Mouse (Mus musculus) right cerebral cortex, postnatal 36 days (tissue): ENCODE data around the gene Iqsec1.

ENCODE experiments used
- DNase-seq, 2 experiments: peaks; one replicate each; pipeline ENCODE4 v3.0.0; 2022; ENCODE audit warnings: low spot score in 2 of 2, mixed read lengths in 1 of 2

Gene Iqsec1

DNA sequence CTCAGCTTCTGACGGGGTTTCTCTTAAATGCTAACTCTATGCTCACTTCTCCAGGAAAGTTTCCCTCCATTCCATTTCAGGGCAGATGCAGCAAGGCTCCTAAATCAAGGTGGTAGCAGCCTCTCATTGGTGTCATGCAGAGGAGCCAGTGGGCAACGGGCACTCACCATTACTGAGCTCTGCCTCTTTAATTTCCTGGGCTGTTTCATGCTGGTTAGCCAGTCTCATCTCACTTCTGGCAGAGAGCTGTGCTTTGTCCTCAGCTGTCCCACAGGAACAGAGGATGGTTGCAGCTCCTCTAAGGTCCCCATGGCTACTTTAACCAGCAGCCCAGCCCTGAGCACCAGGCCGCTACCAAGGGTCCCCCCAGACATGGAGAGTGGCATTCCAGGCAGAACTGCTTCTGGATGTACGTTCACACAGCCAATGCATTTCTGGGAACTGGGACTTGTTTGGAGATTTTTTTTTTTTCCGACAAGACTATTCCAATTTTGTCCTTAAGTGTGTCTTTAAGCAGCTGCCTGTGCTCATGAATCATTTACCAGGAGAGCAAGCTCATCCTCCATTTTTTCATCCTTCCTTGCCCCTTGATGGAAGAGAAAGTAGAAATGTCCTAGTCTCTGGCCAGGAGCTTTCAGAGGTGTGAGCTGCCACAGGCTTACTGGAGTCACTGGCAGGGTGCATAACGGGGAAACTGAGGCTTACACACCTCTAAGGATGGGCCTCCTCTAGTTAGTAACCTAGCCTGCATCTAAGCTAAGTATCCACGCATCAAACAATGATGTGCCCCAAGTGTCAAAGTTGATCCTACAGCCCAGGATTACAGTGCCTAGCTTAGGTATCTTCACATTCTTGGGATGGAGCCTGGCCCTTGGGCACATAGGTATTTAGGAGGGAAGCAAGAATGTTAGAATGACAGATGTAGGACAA, 98.9 kb downstream of the Iqsec1 start:
- DNase-seq = no peak

DNA sequence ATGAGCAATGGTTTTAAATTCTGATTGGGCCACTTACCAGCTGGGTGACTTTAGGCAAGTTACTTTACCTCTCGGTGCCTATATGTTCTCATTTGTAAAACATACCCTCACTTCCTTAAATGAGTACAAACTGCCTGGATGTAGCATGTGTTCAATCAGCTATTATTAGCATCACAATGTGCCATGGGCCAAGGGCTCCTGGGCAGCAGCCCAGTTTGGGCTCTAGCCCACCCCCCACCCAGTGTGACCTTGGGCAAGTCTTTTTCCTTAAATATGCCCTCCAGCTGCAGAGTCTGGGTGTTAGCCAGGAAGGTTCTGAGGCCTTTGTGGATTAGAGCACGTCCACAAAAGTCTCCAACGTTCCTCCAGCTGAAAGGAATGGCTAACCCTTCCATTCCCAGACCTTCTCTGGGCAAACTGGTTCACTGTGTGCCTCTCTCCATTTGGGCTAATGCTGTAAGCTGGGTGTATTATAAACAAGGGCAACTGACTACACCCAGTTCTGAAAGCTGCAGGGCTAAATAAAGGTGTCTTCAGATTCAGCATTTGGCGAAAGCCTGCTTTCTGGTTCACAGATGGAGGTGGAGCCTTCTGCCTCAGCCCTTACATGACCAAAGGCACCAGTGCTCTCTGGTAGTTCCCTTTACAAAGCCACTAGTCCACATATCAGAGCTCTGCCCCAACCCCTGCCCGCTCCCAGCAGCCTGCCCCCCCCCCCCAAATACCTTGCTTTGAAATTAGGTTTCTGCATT, 101.3 kb downstream of the Iqsec1 start:
- peak in 1 of 2 experiments; percentile 38 for DNase-seq

DNA sequence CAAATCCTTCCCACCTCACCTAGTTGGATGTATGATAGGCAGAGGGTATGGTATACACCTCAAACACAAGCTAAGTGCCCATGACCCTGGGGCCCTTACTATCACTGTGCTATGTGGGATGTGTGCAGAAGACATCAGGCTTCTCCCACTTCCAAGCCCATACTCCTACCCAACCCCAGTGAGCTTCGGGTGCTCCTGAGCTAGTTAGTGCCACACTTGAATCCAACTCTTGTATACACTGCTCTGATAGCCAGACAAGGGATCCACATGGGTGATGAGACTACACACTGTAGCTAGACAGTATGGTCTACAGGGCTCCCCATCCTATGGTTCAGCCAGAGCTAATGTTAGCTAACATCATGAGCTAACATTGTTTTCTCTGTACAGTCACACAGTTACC, 102.9 kb downstream of the Iqsec1 start:
- no peak for DNase-seq

DNA sequence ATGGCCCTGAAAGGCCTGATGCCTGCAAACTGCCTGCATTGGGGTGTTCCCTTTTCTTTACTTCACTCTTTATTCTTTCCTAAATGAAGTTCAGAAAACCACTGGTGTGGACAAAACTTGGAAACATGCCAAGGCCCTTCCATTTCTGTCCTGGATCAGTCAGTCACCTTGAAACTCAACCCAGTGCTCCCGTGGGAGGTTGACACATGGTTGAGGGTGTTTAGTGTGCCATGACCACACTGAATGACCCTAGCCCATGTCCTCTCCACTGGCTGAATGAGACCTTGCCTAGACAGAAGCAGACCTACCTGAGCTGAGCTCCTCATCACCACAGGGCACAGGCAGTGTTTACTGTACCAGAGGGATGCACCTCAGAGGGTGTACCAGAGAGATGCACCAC, 103.9 kb downstream of the Iqsec1 start:
- DNase-seq = no peak

DNA sequence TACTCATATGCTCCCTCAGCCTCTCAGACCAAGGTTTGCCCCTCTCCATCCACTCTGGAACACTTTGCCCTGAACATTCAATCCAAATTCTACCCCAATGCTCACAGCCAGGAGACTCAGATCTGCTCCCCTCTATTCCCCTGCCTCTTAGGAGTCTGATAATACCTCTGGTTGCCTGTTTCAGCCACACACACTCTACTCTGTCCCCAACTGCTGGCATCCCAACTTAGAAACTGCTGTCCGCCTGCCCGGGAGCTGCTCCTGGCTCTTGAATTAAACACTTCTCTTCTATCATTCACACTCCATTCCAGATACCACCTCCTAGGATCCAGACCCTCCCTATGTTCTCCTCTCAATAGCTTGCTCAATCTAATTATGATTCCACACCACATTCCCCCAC, 107.5 kb downstream of the Iqsec1 start:
- no peak for DNase-seq

DNA sequence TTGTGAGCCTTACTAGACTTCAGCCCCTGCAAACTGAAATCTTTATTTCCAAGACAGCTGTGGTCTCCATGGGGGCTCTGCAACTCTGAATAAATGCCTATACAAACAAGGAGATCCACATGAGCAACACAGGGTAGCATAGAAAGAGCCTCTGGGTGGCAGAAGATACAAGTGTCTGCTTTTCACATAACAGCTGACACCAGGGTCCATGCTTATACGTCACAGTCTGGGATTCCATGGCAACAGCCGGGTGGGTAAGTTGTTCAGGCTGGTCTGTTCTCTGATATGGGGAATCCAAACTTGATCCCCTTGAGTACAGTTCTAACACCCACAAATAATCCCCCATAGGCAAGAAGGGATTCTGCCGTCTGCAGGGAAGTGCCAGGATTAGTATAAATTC, 108.1 kb downstream of the Iqsec1 start:
- peak in 1 of 2 experiments; percentile 24 for DNase-seq

DNA sequence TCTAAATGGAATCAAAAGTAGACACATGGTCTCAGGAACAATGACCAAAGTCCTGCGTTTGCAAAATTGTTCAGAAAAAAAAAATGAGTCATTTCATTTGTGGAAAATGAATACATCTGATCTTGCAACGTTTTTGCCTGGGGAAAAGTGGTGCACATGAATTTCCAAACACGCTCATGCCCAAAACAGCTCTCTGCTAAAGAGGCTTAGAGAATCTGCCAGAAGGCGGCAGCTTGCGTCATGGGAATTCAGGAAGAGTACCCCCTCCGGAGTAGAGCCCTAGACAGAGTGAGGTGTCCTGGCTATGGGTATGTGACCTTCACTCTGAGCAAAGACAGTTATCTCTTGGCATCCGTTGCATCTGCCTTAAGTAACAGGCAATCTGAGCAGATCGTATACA, 116.9 kb downstream of the Iqsec1 start:
- DNase-seq = peak; percentile 43 to 75

DNA sequence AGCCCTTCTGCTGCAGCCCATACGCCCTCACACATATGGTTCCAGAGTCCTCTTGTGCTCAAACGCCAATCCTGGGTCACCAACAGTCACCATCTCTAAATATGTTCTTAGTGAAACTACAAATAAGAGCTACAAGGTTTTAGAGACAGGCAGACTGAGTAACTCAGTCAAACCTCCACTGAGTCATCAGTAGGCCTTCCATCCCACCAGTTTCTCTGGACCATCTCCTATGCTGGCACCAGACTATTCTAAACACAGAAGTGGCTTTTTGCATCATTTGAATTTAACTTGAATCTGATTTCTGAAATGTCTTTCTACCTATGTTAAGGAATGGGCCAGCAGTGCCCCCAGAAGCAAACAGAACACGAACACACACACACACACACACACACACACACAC, 120.5 kb downstream of the Iqsec1 start:
- no peak for DNase-seq

DNA sequence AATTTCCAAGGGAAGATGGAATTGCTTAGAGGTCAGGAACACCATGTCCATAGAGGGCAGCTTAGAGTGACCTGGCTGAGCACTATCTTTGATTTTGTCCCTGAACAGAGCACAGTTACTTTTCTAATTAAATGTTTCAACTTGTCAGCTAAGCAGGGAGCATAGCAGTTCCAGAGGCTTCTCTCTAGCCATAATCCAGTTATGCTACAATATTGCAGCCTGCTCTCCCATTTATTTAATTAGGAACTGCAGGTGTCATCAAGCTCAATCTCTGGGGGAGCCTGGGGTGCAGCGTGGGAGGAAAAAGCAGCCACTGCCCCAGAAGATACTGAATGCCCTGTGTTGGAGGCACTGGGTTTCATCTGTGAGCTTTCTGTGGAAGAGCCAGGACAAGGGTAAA, 127.1 kb downstream of the Iqsec1 start:
- no peak for DNase-seq

DNA sequence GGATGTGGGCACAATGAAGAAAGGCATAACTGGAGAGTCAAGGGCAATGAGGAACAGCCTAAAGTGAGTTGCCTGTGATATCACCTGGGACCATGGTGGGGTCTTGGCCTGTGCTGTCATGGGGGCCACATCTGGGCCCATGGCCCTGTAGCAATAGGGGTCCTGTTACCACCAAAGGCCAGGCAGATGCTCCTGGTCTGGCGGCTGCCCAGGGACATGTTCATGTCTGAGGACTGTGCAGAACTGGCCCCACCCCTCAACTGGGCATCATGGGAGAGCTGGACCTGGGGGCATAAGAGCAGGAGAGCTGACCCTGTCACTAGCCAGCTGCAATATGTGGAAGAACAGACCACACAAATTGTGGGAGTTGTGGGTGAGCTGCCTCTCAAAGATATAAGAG, 130.6 kb downstream of the Iqsec1 start:
- DNase-seq = no peak

DNA sequence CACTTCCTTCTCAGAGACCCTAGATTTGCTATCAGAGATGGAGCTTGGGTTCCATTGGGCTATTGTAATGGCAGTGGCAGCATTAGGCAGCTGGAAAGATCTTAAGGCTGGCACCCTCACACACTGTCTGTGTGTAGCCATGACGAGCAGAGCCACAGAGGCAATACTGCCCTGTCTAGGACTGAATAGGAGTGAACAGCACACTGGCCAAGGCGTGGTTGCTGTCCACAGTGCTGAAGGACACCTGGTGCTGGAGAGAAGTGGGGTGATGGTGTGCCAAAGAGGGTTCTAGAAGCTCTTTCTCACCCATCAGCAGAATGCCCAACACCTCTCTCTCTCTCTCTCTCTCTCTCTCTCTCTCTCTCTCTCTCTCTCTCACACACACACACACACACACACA, 136.1 kb downstream of the Iqsec1 start:
- DNase-seq = no peak

DNA sequence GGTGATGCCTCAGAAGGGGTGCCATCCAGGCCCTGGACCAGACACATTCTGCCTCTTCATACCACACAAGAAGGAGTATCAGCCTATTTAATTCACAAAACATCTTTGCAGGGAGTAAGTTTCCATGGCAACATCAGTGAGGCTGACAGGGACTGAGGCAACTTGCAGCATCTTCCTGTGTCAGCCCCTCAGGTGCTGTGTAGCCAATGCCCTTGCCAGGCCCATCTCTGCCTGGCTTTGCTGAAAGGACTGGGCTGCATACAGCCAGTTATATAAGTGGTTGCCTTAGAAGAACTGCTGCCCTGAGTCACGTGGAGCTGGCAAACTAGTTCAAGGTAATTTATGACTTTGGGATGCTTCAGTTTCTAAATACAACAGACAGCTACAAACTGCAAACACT, 140.4 kb downstream of the Iqsec1 start:
- DNase-seq = peak in 1 of 2 experiments; percentile 28

DNA sequence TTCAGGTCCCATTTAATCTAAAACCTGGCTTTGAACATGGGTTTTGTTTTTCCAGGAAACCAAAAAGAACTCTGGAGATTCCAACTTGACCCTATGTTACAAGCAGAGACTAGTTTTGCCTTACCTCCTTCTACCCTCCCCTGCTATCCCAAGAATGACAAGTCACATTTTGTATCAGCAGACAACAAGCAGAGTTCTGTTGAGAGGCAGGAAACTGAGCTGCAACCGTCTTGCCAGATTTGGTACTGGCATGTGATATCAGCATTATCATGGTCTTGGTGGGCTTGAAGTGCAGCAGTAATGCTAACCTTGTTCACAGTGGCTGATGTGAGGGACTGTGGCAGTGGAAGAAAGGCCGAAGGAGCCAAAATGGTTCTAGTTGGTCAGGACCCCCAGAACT, 141.0 kb downstream of the Iqsec1 start:
- DNase-seq = no peak

DNA sequence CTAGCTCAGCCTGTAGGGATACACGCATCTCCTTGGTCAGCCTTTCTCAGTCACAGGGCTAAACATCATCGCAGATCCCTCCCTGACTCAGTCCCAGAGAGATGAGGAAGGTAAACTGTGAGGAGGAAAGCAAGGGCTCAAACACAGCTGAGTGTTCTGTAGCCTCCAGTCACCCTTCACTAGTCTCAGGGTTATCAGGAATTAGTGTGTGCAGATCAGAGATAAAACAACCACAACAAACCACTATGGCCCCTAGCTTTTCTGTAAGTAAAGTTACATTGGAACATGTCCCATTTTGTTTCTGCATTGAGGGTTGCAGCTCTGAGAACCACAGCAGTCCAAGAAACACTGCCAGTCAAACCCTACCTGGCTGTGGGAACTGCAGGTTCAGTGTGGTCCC, 148.5 kb downstream of the Iqsec1 start:
- no peak for DNase-seq

DNA sequence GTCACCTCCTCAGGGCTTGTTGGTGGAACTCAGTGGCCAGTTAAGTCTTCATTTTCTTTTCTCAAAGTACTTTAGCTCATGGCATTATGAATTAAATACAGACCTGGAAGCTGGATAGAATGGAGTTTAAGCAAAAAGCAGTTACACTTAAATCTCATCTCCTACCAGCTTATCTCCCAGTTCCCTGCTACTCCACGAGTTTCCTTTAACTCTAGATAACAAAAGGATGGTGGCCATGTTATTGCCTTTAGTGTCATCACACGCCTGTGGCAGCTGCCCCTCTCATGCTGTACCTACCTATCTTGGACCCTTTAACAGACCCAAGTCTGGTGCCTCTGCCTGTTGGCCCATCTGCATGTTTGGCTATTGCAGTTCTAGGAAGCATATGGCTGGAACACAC, 151.7 kb downstream of the Iqsec1 start:
- no peak for DNase-seq

DNA sequence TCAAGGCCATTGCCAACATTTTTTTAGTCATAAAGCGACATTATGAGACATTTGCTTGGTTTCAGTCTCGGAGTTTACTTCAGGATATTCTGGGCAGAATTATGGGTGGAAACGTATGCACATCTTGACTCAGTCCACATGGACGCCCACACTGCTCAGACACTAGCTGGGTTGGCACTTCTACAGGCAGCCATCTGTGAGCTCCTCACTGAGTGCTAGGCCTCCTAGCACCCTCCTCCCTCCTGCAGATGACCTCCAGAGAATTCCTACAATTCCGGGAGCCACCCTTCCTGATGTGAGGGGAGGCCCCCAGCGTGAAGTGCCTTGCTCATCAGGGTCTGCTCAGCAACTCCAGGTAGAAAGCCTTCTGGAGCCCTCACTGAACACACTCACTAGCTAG, 158.9 kb downstream of the Iqsec1 start:
- peak; percentile 86 for DNase-seq

DNA sequence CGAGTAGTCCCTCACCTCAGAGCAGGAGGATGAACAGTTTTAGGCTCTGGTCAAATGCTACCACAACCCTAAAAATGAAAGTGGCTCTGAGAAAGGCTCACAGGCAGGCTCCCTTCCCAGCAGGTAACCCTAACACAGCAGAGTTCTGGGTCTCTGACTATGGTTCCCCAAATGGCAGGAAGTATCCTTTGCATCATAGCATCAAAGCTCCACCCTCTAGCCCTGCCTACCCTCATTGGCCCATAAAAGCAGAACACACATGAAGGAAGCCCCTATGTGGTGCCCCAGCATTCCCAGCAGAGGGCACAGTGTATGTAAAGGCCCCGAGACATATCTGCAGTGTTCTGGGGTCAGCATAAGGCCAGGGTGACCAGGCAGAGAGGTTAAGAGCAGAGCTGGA, 163.4 kb downstream of the Iqsec1 start:
- no peak for DNase-seq

DNA sequence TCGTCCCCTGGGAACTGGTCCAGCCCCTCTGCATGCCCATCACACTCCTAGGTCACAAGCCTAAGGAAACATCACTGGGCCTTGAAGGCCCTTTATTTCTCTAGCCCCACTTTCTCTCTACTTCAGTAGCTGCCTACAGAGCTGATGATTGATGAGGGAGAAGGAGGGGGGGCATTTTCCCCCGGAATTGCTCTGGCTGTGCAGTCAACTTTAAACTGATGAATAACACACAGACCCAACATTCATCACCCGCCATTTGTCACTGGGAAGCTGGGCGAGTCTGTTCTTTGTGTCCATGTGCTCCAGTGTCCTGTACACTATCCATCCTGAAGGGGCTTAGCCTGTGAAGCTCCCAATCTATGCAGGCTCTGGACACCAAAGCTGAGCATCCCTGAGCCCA, 165.2 kb downstream of the Iqsec1 start:
- no peak for DNase-seq

DNA sequence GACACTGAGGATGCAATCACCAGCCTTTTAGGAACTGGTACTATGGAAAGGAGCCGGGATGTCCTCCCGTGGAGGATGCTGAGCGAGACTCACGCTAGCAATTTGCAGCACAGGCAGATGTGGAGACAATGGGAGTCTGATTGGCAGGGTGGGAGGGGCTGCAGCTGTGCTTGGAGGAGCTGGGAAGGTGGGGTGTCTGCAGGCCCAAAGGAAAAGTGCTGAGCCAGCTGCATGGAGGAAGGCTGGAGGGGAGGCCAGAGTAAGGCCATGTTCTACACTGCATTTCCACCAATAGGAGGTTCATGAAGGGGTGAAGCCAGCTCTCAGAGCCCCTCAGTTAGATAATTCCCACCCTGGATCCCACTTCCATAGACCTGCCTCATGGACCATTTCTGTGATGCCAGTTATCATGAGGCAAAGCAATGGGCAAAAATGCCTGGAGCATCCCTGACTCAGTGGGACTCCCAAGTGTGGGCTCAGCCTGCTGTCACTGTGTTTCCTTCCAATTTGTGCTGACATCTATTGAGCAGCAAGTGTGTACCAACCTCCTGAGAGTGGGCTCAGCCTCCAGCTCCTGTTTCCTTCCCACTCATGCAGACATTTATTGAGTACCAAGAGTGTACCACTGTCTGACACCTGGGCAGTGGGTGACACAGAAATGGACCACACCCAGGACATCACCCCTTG, 166.4 kb downstream of the Iqsec1 start:
- no peak for DNase-seq

DNA sequence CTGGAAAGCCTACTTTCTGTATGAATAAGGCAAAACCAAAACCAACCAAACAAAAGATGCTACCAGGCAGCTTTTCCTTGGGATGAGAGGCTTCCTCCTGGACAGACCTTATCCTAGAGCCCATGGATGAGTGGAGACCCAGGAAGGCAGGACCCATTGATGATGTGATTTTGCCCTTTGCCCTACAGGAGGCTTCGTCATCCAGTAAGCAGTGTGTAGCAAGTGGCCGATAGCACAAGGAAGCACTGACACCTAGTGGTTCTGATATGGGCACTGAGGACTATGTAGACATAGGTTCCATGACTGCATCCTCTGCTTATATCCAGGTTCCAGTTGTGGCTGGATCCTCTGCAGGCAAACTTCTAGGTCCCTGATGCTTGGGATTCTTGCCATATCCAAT, 168.6 kb downstream of the Iqsec1 start:
- no peak for DNase-seq

DNA sequence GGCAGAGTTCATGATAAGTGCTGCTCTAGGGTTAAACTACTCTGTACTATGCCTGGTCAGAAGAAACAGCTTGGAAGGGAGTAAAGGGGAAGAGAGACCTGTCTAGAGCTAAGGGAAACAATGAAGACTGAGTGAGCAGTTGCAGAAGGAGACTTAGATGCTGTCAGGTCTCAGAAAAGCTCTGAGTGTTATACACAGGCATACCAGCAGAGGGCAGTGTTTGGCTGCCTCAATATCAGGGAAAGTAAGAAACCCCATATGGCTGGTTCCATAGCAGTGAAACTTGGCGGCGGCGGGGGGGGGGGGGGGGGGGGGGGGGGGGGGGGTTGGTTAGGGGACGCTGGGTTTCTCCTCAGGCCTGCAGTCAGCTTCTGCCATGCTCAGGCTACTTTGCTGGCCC, 169.5 kb downstream of the Iqsec1 start:
- peak; percentile 49 to 60 for DNase-seq

DNA sequence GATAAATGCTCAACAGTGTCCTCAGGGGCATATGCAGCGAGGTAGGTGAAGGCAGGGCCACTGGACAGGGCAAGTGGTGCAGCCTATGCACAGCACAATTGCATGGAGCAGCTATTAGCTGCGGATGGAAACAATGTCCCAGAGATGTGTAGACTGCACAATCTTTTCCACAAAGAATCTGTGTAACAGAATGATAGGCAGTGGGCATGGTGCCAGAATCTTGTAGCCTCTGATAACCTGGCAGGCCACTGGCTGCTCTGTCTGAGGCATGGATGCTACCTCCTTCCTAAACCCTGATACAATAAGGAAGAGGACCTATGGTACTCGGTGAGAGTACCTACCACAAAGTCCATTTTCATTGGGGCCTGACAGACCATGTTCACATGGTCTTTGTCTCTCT, 171.9 kb downstream of the Iqsec1 start:
- DNase-seq = no peak

DNA sequence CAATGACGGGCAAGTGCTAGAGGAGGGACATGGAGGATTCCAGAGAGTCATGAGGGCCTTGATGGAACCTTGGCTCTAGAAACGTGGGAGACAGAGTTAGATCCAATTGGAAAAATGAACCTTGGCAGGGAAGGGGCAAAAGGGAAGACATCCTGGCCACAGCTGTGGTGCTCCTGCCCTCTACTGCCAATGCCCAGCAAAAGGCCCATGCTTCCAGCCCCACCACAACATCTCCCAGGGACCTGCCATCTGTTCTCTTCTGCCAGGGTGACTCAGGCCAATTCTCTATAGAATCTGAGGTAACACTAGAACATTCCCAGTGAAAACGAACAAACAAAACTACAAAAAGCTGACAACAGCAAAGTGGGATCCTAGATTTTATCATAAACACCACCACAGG, 173.1 kb downstream of the Iqsec1 start:
- DNase-seq = no peak
